Mouse (Mus musculus): ENCODE results near the gene Rnft1. TPM values are rescaled to one million over a fixed set of nuclear protein-coding genes. Genes with fewer than 3 reads are reported as not detected.
A peak's percentile ranks its signal among the peaks of the same experiment; 100 is the strongest.

The Rnft1 gene
- polyA plus RNA-seq, 1 experiment from 2014 or later, result 31.5 TPM

DNA sequence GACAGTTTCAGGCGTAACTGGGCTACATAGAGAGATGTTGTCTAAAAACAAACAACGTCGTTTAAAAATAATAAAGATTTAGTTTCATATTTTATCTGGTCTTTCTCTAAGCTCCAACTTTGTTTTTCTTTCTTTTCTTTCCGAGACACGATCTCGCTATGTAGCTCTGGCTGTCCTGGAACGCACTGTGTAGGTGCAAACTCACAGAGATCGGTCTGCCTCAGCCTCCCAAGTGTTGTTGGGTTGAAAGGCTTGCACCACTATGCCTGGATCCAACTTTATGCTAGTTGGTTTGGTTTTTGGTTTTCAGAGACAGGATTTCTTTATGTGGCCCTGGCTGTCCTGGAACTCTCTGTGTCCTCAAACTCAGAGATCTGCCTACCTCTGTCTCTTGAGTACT, 61.1 kb downstream of the Rnft1 start:
- H3K4me2 ChIP-seq, result peak overlapping the region; percentile 70
- ATAC-seq (replicated peaks; ENCODE audit: low FRiP score) (no peak), DNase-seq (ENCODE audit: low spot score) (no peak)
- H3K27ac ChIP-seq (ENCODE audit: low read depth, low read length), result peak overlapping the region; percentile 28; the same call in 1 of the 2 replicates
- H3K9me3 ChIP-seq (ENCODE audit: control insufficient read depth, low read length), result no peaks in the 10 kb centered on the region
- H3K4me1 ChIP-seq (replicated peaks; ENCODE audit: control insufficient read depth, insufficient read depth, low read length), result peaks cover 8% of the 10 kb centered on the region
- WGBS, result 69% methylated on average over 8 of the region's 8 CpGs
- no peaks in the 10 kb centered on the region for H3K27me3 ChIP-seq (replicated peaks; ENCODE audit: control insufficient read depth, insufficient read depth, low read length)
- peak overlapping the region; percentile 90 for H3K9ac ChIP-seq (ENCODE audit: low read depth, low read length)
- H3K4me3 ChIP-seq (ENCODE audit: low read depth, low read length), result peak overlapping the region; percentile 81
- peaks cover 9% of the 10 kb centered on the region for H3K36me3 ChIP-seq (ENCODE audit: control insufficient read depth, insufficient read depth, low read length)

DNA sequence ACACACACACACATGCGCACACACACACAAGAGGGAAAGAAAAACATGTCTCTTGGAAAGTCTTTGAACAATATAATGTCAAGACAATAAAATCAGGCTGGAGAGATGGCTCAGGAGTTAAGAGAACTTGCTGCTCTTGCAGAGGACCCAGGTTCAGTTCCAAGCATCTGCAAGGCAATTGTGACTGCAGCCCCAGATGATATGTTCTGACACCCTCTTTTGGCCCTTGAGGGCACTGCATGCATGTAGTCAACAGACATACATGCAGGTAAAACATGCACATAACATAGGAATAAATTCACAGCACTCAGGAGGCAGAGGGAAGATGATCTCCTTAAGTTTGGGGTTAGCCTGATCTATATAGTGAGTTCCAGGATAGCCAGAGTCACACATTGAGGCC, 63.0 kb downstream of the Rnft1 start:
- no peak overlapping the region for H3K4me2 ChIP-seq
- H3K4me1 ChIP-seq (replicated peaks; ENCODE audit: control insufficient read depth, insufficient read depth, low read length), result peaks cover 3% of the 10 kb centered on the region
- no peak overlapping the region for H3K27ac ChIP-seq (ENCODE audit: low read depth, low read length)
- ATAC-seq (replicated peaks; ENCODE audit: low FRiP score), result no peak
- H3K9me3 ChIP-seq (ENCODE audit: control insufficient read depth, low read length), result no peaks in the 10 kb centered on the region
- no peak for DNase-seq (ENCODE audit: low spot score)
- no peak overlapping the region for H3K9ac ChIP-seq (ENCODE audit: low read depth, low read length)
- H3K27me3 ChIP-seq (replicated peaks; ENCODE audit: control insufficient read depth, insufficient read depth, low read length), result no peaks in the 10 kb centered on the region
- WGBS, result 100% methylated on average over 1 of the region's 1 CpGs
- peaks cover 13% of the 10 kb centered on the region for H3K36me3 ChIP-seq (ENCODE audit: control insufficient read depth, insufficient read depth, low read length)
- H3K4me3 ChIP-seq (ENCODE audit: low read depth, low read length), result no peak overlapping the region

Other genes starting within 250 kb of the Rnft1 start
- gene Ints2, start 227.1 kb upstream of the Rnft1 start, polyA plus RNA-seq (2014; fragmentation: Nextera tagmentation; extraction: Ambion mirVana), result 37.5 and 39.9 TPM in 2 replicates
- gene Med13, start 127.1 kb upstream of the Rnft1 start, polyA plus RNA-seq (2014; fragmentation: Nextera tagmentation; extraction: Ambion mirVana), result 7.6 and 8.9 TPM in 2 replicates
- 48.4 and 50.9 TPM in 2 replicates for gene Rps6kb1, start 60.1 kb downstream of the Rnft1 start, polyA plus RNA-seq (2014; fragmentation: Nextera tagmentation; extraction: Ambion mirVana)
- 18.5 and 18.7 TPM in 2 replicates for gene Tubd1, start 60.3 kb downstream of the Rnft1 start, polyA plus RNA-seq (2014; fragmentation: Nextera tagmentation; extraction: Ambion mirVana)
- 112 and 130 TPM in 2 replicates for gene Vmp1, start 199.2 kb downstream of the Rnft1 start, polyA plus RNA-seq (2014; fragmentation: Nextera tagmentation; extraction: Ambion mirVana)
- 39.6 and 40.5 TPM in 2 replicates for gene Ptrh2, start 199.3 kb downstream of the Rnft1 start, polyA plus RNA-seq (2014; fragmentation: Nextera tagmentation; extraction: Ambion mirVana)